Mouse (Mus musculus) testis, adult 10 weeks (tissue): ENCODE measurements around the gene Klhdc10. TPM values are rescaled to one million over a fixed set of nuclear protein-coding genes. Genes with fewer than 3 reads are reported as not detected.

ENCODE experiments used
- polyA plus RNA-seq: library from polyadenylated mRNA; stranded (reverse); fragments of 350-450 nt; fragmentation: Illumina TruSeq; extraction: RNeasy Lipid Tissue Mini Kit (QIAGEN cat#74804); gene quantifications from one replicate; pipeline ENCODE4 v1.2.3, GENCODE M21; 2014; ENCODE audit warnings: low read depth, low replicate concordance

Klhdc10 gene
- polyA plus RNA-seq: 50.1 TPM

DNA sequence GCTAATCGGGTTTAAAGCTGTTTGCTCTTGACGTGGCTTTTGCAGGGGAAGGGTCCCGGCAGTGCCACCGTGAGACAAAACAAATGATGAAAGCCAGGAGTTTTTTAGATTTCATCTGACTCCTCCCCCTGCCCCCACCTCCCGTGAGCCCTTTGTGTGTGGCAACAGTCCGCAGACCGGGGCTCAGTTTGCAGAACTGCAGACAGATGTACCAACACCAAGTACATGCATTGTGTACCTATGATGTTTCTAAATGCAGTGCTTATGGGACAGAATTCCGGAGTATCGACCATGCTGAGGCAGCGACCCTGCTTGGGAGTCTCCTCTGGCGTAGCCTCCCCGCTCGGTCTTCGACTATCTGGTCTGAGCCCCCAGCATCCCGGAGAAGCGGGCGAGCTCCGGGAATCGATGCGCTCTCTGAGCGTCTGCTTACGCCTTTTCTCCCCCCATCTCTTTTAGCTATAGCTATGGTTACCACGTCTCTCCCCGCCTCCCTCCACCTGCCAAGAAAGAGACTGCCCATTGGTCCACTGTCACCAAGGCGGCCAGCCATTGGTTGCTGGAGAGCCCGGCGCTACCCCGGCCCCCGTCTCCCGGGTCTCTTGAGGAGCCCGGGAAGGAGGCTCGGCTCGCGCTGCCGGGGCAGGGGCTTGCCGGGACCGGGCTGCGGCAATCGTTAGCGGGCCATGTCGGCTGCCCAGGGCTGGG, at the start of gene Klhdc10:
Gene Klhdc10, plus strand, starts transcription at position 561 of the 708 bp plus-strand sequence.

GRCm38 (mm10) chr6:30390714-30391697, 10.7 kb upstream of the Klhdc10 start, which contains the start of gene Zc3hc1:
Gene Zc3hc1 (minus strand): TSS chr6:30391028.

Other genes with a start within 250 kb of the Klhdc10 start
- 64.0 TPM for gene Ube2h, start 97.3 kb upstream of the Klhdc10 start, polyA plus RNA-seq
- gene Zc3hc1, start 10.8 kb upstream of the Klhdc10 start, polyA plus RNA-seq: 5.7 TPM
- gene Tmem209, start 107.9 kb downstream of the Klhdc10 start, polyA plus RNA-seq: 85.2 TPM
- 491 TPM for gene Ssmem1, start 108.0 kb downstream of the Klhdc10 start, polyA plus RNA-seq
- gene Cpa2, start 139.7 kb downstream of the Klhdc10 start, polyA plus RNA-seq: 2.3 TPM
- not detected for gene Cpa4, start 166.5 kb downstream of the Klhdc10 start, polyA plus RNA-seq
- gene Cpa5, start 209.1 kb downstream of the Klhdc10 start, polyA plus RNA-seq: 63.4 TPM
- gene Cpa1, start 237.3 kb downstream of the Klhdc10 start, polyA plus RNA-seq: not detected